Mouse (Mus musculus) embryonic facial prominence, embryonic 11.5 days (tissue): ENCODE data around the gene Celf2. TPM values are rescaled to one million over a fixed set of nuclear protein-coding genes. Genes with fewer than 3 reads are reported as not detected.

ENCODE experiments used
- ATAC-seq: fragments of 200-750 bp; cut with Nextera tagmentation; replicated peaks from 2 replicates; pipeline ENCODE4 v1.8.0; 2017; ENCODE audit warnings: low read depth; ENCODE audit not compliant: insufficient number of reproducible peaks, low FRiP score, low TSS enrichment
- DNase-seq: peaks from one replicate; pipeline ENCODE4 v3.0.0-alpha.2; 2015; ENCODE audit warnings: low spot score
- H3K27ac ChIP-seq: fragments of 300-500 bp; sonication (generic); replicated peaks from 2 replicates; pipeline ENCODE4 v1.5.1; 2014; ENCODE audit warnings: mild to moderate bottlenecking, low read depth, low read length, control low read depth
- H3K27me3 ChIP-seq: fragments of 300-500 bp; sonication (generic); 2 replicates; pipeline ENCODE4 v1.6.1; 2014; ENCODE audit warnings: mild to moderate bottlenecking, low read length, moderate library complexity, mixed read lengths; ENCODE audit not compliant: control insufficient read depth, insufficient read depth
- H3K36me3 ChIP-seq: fragments of 300-500 bp; sonication (generic); replicated peaks from 2 replicates; pipeline ENCODE4 v1.6.1; 2014; ENCODE audit warnings: low read depth, mild to moderate bottlenecking, low read length, moderate library complexity, mixed read lengths; ENCODE audit not compliant: control insufficient read depth, insufficient read depth
- H3K4me1 ChIP-seq: fragments of 300-500 bp; sonication (generic); 2 replicates; pipeline ENCODE4 v1.6.1; 2014; ENCODE audit warnings: low read length, mixed read lengths; ENCODE audit not compliant: control insufficient read depth, insufficient read depth
- H3K4me2 ChIP-seq: fragments of 300-500 bp; sonication (generic); 2 replicates; pipeline ENCODE4 v1.6.1; 2014; ENCODE audit warnings: low read depth, mild to moderate bottlenecking, control low read depth, low read length, moderate library complexity
- H3K4me3 ChIP-seq: fragments of 300-500 bp; sonication (generic); 2 replicates; pipeline ENCODE4 v1.5.1; 2014; ENCODE audit warnings: low read depth, low read length, control low read depth
- H3K9ac ChIP-seq: fragments of 300-500 bp; sonication (generic); replicated peaks from 2 replicates; pipeline ENCODE4 v1.6.1; 2014; ENCODE audit warnings: mild to moderate bottlenecking, control low read depth, low read length
- H3K9me3 ChIP-seq: fragments of 300-500 bp; sonication (generic); replicated peaks from 2 replicates; pipeline ENCODE4 v1.6.1; 2016; ENCODE audit warnings: mild to moderate bottlenecking, low read length, inconsistent platforms, mixed read lengths; ENCODE audit not compliant: control insufficient read depth
- WGBS: fragments of 180-500 bp; shearing (Covaris S2); extraction: QIAGEN DNeasy Blood & Tissue Kit; methylation state at CpG from one replicate; pipeline ENCODE4 v1.1.7; 2014; 5-methylcytosine and 5-hydroxymethylcytosine counted together
- polyA plus RNA-seq: library from polyadenylated mRNA; unstranded; fragments of >200 nt; fragmentation: Nextera tagmentation; extraction: Ambion mirVana; gene quantifications from 2 replicates; pipeline ENCODE4 v1.2.1, GENCODE M21; 2014

Gene Celf2
- polyA plus RNA-seq, 1 experiment from 2014 or later = 43.2 TPM

GRCm38 (mm10) chr2:7080794-7081783, 428.3 kb downstream of the Celf2 start:
- Histone ChIP-seq H3K4me2 (peak overlapping the region; percentile 38), H3K4me1 (no peaks in the 10 kb centered on the region; the same call in 1 of the 2 replicates), H3K27ac (no peak overlapping the region), H3K9me3 (no peaks in the 10 kb centered on the region), H3K36me3 (no peaks in the 10 kb centered on the region), H3K9ac (peak overlapping the region; percentile 60), H3K27me3 (no peaks in the 10 kb centered on the region), H3K4me3 (no peak overlapping the region)
- WGBS = 10% methylated on average over 27 of the region's 28 CpGs
- ATAC-seq = 0 out of 2 replicates have a peak, but pooled peaks have one; percentile 36
- DNase-seq = peak; percentile 57

GRCm38 (mm10) chr2:7080086-7080485, 429.3 kb downstream of the Celf2 start:
- H3K9me3 ChIP-seq = no peaks in the 10 kb centered on the region
- no peak overlapping the region for H3K4me3 ChIP-seq
- H3K4me1 ChIP-seq = no peaks in the 10 kb centered on the region; the same call in 1 of the 2 replicates
- no peak for DNase-seq
- ATAC-seq = no peak
- H3K36me3 ChIP-seq = no peaks in the 10 kb centered on the region
- H3K9ac ChIP-seq = no peak overlapping the region
- H3K27me3 ChIP-seq = no peaks in the 10 kb centered on the region
- H3K27ac ChIP-seq = no peak overlapping the region
- no peak overlapping the region for H3K4me2 ChIP-seq
- WGBS = 65% methylated on average over 7 of the region's 7 CpGs

GRCm38 (mm10) chr2:7079390-7079789, 430.0 kb downstream of the Celf2 start:
- Histone ChIP-seq H3K27me3 (no peaks in the 10 kb centered on the region), H3K4me2 (no peak overlapping the region), H3K9ac (no peak overlapping the region), H3K9me3 (no peaks in the 10 kb centered on the region), H3K4me1 (no peaks in the 10 kb centered on the region; the same call in 1 of the 2 replicates), H3K36me3 (no peaks in the 10 kb centered on the region), H3K27ac (no peak overlapping the region), H3K4me3 (no peak overlapping the region)
- no peak for DNase-seq
- no peak for ATAC-seq
- 68% methylated on average over 2 of the region's 2 CpGs for WGBS

GRCm38 (mm10) chr2:7073730-7074129, 435.6 kb downstream of the Celf2 start:
- Histone ChIP-seq H3K4me2 (no peak overlapping the region), H3K9me3 (no peaks in the 10 kb centered on the region), H3K9ac (no peak overlapping the region), H3K4me1 (no peaks in the 10 kb centered on the region), H3K4me3 (no peak overlapping the region), H3K27ac (no peak overlapping the region), H3K36me3 (no peaks in the 10 kb centered on the region), H3K27me3 (no peaks in the 10 kb centered on the region)
- no peak for ATAC-seq
- no peak for DNase-seq
- WGBS = 73% methylated on average over 3 of the region's 3 CpGs

DNA sequence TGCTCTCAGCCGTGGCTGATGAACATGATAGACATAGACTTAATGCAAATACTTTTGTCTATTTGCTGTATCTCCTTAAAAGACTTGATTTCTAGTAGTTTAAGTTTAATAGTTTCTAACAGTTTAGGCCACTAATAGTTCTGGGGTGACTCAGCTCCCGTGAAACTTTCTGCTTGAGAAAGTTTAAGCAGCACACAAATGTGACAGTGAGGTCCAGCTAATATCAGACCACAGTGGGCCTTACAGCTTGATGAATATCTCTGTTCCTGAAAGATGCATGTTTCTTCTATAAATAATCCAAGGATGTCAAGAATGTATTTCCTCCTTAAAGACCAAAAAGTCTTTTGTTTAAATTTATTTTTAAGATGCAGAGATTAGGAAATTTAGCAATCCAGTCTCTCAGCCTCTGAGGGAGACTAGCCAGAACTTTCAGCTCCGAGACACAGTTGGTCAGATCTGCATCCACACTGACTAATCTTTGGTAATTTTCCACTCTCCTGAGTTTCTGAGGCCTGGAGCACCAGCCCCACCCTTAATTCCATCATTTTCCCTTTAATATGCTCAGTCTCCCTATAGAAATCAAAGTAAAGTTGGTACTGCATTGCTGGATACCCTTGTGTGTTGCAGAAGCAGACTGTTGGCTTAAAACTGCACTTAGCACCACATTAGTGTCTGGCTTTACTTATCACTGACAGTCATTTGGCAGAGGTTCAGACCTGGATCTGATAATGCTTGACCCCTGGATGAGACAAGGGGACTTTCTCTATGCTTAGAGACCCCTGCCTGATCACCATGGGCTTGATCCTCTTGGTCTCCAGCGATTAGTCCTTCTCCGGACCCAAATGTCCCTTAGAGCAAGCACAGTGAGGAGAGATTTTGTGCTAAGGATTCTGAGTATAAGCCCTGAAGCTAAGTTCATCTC, 436.8 kb downstream of the Celf2 start:
- H3K4me3 ChIP-seq = no peak overlapping the region
- no peak overlapping the region for H3K4me2 ChIP-seq
- ATAC-seq (no peak), DNase-seq (no peak)
- H3K4me1 ChIP-seq = no peaks in the 10 kb centered on the region
- H3K9me3 ChIP-seq = no peaks in the 10 kb centered on the region
- WGBS = 82% methylated on average over 5 of the region's 5 CpGs
- no peak overlapping the region for H3K27ac ChIP-seq
- no peaks in the 10 kb centered on the region for H3K36me3 ChIP-seq
- no peak overlapping the region for H3K9ac ChIP-seq
- H3K27me3 ChIP-seq = no peaks in the 10 kb centered on the region

- Histone ChIP-seq H3K4me2 (no peak overlapping the region), H3K9ac (no peak overlapping the region)
- WGBS = 80% methylated on average over 3 of the region's 3 CpGs
Measured at GRCm38 (mm10) chr2:7069458-7069857, 439.9 kb downstream of the Celf2 start.

GRCm38 (mm10) chr2:7068281-7068680, 441.1 kb downstream of the Celf2 start:
- Histone ChIP-seq H3K4me2 (no peak overlapping the region), H3K9ac (no peak overlapping the region), H3K27ac (no peak overlapping the region), H3K36me3 (no peaks in the 10 kb centered on the region), H3K4me3 (no peak overlapping the region), H3K4me1 (no peaks in the 10 kb centered on the region), H3K9me3 (no peaks in the 10 kb centered on the region), H3K27me3 (no peaks in the 10 kb centered on the region)
- DNase-seq (no peak), ATAC-seq (no peak)
- 84% methylated on average over 6 of the region's 6 CpGs for WGBS

More at GRCm38 (mm10) chr2:7069458-7069857, 439.9 kb downstream of the Celf2 start:
- ATAC-seq = no peak
- Histone ChIP-seq H3K4me1 (no peaks in the 10 kb centered on the region), H3K27me3 (no peaks in the 10 kb centered on the region), H3K4me3 (no peak overlapping the region), H3K27ac (no peak overlapping the region), H3K36me3 (no peaks in the 10 kb centered on the region), H3K9me3 (no peaks in the 10 kb centered on the region)
- DNase-seq = no peak
